Mouse (Mus musculus) embryo, embryonic 10 days (tissue): ENCODE data around the gene Esr2.

Experiments
- DNase-seq: peaks from one replicate; pipeline ENCODE4 v3.0.0-alpha.2; 2015; ENCODE audit warnings: low spot score

The Esr2 gene

GRCm38 (mm10) chr12:76085956-76086905, 90.8 kb downstream of the Esr2 start:
- no peak for DNase-seq

GRCm38 (mm10) chr12:76085066-76085465, 92.0 kb downstream of the Esr2 start:
- DNase-seq: no peak

- peak; percentile 58 for DNase-seq
Measured at GRCm38 (mm10) chr12:76081557-76082211, 95.4 kb downstream of the Esr2 start.

GRCm38 (mm10) chr12:76080876-76081556, 96.0 kb downstream of the Esr2 start:
- DNase-seq: peak; percentile 23

GRCm38 (mm10) chr12:76073981-76074380, 103.1 kb downstream of the Esr2 start:
- DNase-seq: no peak

- DNase-seq: peak; percentile 77
Measured at GRCm38 (mm10) chr12:76073066-76073826, 103.8 kb downstream of the Esr2 start.

GRCm38 (mm10) chr12:76071935-76072849, 104.9 kb downstream of the Esr2 start:
- peak; percentile 78 for DNase-seq
